Mouse (Mus musculus) intestine, embryonic 14.5 days (tissue): ENCODE results near the gene Zdhhc11. TPM values are rescaled to one million over a fixed set of nuclear protein-coding genes. Genes with fewer than 3 reads are reported as not detected.
"Not testable (repeated sequence)": the region's sequence is repeated elsewhere in the genome, so short reads cannot be mapped to it uniquely, and the experiment has no call there.

ENCODE experiments used
- ATAC-seq: fragments of 200-750 bp; cut with Nextera tagmentation; replicated peaks from 2 replicates; pipeline ENCODE4 v1.8.0; 2017; ENCODE audit warnings: low read depth, moderate number of reproducible peaks, moderate TSS enrichment, moderate library complexity; ENCODE audit not compliant: low FRiP score, low TSS enrichment
- DNase-seq: peaks from one replicate; pipeline ENCODE4 v3.0.0-alpha.2; 2018; ENCODE audit warnings: low spot score
- H3K27ac ChIP-seq: fragments of 300-500 bp; sonication (generic); 2 replicates; pipeline ENCODE4 v1.5.1; 2014; ENCODE audit warnings: low read depth, mild to moderate bottlenecking, control low read depth
- H3K27me3 ChIP-seq: fragments of 300-500 bp; sonication (generic); replicated peaks from 2 replicates; pipeline ENCODE4 v1.6.1; 2014; ENCODE audit warnings: low read length, control low read depth; ENCODE audit not compliant: control insufficient read depth, insufficient read depth
- H3K36me3 ChIP-seq: fragments of 300-500 bp; sonication (generic); 2 replicates; pipeline ENCODE4 v1.6.1; 2014; ENCODE audit warnings: low read length, control low read depth; ENCODE audit not compliant: control insufficient read depth, insufficient read depth
- H3K4me1 ChIP-seq: fragments of 300-500 bp; sonication (generic); replicated peaks from 2 replicates; pipeline ENCODE4 v1.6.1; 2014; ENCODE audit warnings: low read length, control low read depth, mixed read lengths; ENCODE audit not compliant: control insufficient read depth, insufficient read depth
- H3K4me2 ChIP-seq: fragments of 300-500 bp; sonication (generic); 2 replicates; pipeline ENCODE4 v1.6.1; 2014; ENCODE audit warnings: low read length
- H3K4me3 ChIP-seq: fragments of 300-500 bp; sonication (generic); 2 replicates; pipeline ENCODE4 v1.5.1; 2014; ENCODE audit warnings: low read depth, low read length, control low read depth, mixed read lengths
- H3K9ac ChIP-seq: fragments of 300-500 bp; sonication (generic); 2 replicates; pipeline ENCODE4 v1.6.1; 2014; ENCODE audit warnings: mild to moderate bottlenecking, low read length
- H3K9me3 ChIP-seq: fragments of 300-500 bp; sonication (generic); 2 replicates; pipeline ENCODE4 v1.6.1; 2016; ENCODE audit warnings: low read length, control low read depth; ENCODE audit not compliant: control insufficient read depth
- WGBS: fragments of 180-500 bp; shearing (Covaris S2); extraction: QIAGEN DNeasy Blood & Tissue Kit; methylation state at CpG from one replicate; pipeline ENCODE4 v1.1.7; 2014; 5-methylcytosine and 5-hydroxymethylcytosine counted together
- polyA plus RNA-seq: library from polyadenylated mRNA; unstranded; fragments of >200 nt; fragmentation: Nextera tagmentation; extraction: Ambion mirVana; gene quantifications from 2 replicates; pipeline ENCODE4 v1.2.1, GENCODE M21; 2014

Zdhhc11 gene
- polyA plus RNA-seq, 1 experiment from 2014 or later = not detected

DNA sequence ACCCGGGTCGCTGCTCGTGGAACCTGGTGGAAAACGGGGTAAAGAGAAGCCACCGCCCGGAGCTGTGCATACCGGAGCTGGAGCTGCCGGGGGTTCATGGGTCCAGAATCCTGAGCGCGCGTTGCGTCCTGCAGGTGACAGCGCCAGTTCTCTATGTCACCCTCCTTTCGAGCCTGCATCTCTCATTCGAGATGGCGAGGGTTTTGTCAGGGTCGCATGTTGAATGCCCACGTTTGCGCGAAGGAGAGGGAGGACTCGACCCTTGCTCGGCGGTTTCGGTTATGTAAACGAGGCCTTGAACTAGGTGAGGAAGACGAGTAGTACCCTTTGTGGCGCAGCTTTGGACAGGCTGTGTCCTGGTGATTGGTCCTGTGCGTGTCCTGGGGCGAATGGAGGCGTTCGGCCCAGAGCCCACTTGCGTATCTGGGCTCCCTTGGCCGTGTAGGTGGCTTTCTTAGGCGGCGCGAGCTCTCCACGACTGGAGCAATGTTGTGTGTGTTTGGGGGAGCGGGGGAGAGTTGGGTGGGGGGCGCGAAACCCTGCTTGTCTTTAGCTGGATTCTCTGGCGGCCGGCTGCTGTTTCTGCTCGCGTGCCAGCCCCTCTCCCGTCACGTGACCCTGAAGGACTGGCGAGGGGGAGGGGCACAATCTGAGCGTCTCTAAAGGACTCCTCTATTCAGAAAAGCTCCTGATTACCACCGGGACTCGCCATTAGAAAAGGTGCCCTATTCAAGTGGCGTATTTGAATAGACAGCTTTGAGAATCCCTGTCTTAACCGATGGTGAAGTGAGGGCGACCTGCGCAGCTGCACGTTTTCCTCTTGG is 46.4 kb downstream of the Zdhhc11 start:
- 0 out of 2 replicates have a peak, but pooled peaks cover 5% of the 10 kb centered on the region for H3K4me1 ChIP-seq
- no peaks in the 10 kb centered on the region for H3K9me3 ChIP-seq
- H3K9ac ChIP-seq = peak overlapping the region; percentile 37; the same call in 1 of the 2 replicates
- peak overlapping the region; percentile 82 for H3K4me2 ChIP-seq
- H3K27me3 ChIP-seq = peaks cover 29% of the 10 kb centered on the region
- ATAC-seq = peak; percentile 18; the same call in 1 of the 2 replicates
- H3K36me3 ChIP-seq = no peaks in the 10 kb centered on the region
- H3K27ac ChIP-seq = no peak overlapping the region
- WGBS = 1% methylated on average over 55 of the region's 55 CpGs
- peak; percentile 68 for DNase-seq
- H3K4me3 ChIP-seq = peak overlapping the region; percentile 48

DNA sequence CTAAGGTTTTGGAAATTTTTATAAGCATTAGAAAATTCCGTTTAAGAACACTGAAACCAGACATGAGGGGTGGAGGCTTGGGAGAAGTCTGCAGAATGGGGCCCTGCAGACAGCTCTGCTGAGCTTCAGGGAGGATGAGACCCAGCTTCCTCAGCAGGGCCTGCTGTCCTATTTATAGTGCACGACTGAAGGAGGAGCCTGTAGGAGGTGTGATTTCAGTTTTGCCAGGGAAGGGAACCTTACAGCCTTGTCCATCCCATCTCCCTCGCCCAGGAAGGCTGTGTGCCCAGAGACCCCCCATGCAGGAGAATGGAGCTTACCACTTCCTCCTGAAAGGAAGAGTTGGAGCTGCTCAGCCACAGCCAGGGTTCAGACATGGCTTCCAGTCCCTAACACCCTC is 47.0 kb downstream of the Zdhhc11 start:
- ATAC-seq = no peak

DNA sequence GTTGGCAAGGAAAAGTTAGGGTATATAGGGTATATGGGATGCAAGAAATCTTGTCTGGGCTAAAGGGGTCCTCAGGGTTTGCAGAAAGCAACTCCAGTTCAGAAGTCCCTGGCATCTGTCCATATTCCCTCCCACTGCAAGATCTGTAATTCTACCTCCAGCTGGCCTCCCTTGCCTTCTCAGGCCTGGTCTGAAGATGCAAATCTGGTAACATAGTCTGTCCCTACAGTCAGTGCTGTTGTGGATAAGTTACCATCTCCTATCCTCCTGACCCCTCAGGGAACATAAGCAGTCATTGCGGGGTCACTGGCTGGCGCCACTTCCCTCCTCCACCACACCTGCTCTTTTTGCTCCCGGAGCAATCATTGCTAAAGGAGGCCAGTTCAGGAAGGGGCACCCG is 52.3 kb downstream of the Zdhhc11 start:
- Histone ChIP-seq H3K36me3 (no peaks in the 10 kb centered on the region), H3K27ac (no peak overlapping the region), H3K9me3 (no peaks in the 10 kb centered on the region), H3K9ac (no peak overlapping the region), H3K4me1 (no peaks in the 10 kb centered on the region), H3K4me2 (no peak overlapping the region), H3K27me3 (peaks cover 9% of the 10 kb centered on the region), H3K4me3 (no peak overlapping the region)
- no peak for ATAC-seq
- WGBS = 81% methylated on average over 4 of the region's 4 CpGs
- DNase-seq = no peak

More for the DNA sequence above, 47.0 kb downstream of the Zdhhc11 start:
- no peak for DNase-seq
- no peak overlapping the region for H3K27ac ChIP-seq
- 12% methylated on average over 3 of the region's 3 CpGs for WGBS
- no peaks in the 10 kb centered on the region for H3K9me3 ChIP-seq
- no peak overlapping the region for H3K9ac ChIP-seq
- no peaks in the 10 kb centered on the region for H3K36me3 ChIP-seq
- H3K4me3 ChIP-seq = peak overlapping the region; percentile 48
- H3K27me3 ChIP-seq = peaks cover 25% of the 10 kb centered on the region
- H3K4me2 ChIP-seq = peak overlapping the region; percentile 82
- H3K4me1 ChIP-seq = 0 out of 2 replicates have a peak, but pooled peaks cover 5% of the 10 kb centered on the region

DNA sequence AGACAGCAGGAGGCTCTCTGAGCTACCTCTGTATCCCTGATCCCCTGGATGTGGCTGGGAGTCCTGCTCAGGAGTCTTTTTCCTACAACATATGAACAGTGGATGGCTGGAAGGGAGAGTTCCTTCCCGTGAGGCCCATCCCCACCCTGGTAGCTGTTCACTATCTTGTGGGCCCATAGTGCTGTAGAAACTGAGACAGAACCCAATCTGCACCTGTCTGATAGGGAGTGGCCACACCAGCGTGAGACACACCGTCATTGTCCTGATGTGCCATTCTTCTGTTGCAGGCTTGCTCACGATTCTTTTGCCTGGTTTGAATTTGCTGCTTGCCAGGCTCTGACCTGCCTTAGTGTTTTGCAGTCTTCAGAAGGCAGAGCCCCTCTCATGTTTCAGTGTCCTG is 53.8 kb downstream of the Zdhhc11 start:
- Histone ChIP-seq H3K9ac (no peak overlapping the region), H3K36me3 (no peaks in the 10 kb centered on the region), H3K4me1 (no peaks in the 10 kb centered on the region), H3K4me2 (no peak overlapping the region), H3K27me3 (0 out of 2 replicates have a peak, but pooled peaks cover 5% of the 10 kb centered on the region), H3K9me3 (no peaks in the 10 kb centered on the region), H3K4me3 (no peak overlapping the region), H3K27ac (no peak overlapping the region)
- 75% methylated on average over 4 of the region's 4 CpGs for WGBS
- no peak for ATAC-seq
- no peak for DNase-seq

DNA sequence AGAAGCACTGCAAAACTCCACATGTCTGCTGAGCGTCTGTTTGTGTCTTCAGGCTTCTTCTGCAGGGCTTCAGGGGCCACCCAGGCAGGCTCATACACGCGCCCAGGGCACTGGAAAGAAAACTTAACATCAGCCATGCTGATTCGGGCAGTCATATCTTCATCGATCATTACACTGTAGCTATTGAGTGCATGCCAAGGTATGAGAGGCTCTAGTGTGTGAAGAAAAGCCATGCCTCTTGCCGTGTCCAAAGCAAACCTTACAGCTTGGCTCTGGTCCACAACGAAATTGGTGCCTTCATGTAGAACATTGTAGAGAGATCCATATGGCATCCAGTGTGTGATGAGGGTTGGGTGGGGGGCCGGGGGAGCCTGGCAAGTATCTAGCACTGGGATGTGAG is 55.4 kb downstream of the Zdhhc11 start:
- not testable (repeated sequence) for ATAC-seq
- WGBS = 82% methylated on average over 8 of the region's 8 CpGs

DNA sequence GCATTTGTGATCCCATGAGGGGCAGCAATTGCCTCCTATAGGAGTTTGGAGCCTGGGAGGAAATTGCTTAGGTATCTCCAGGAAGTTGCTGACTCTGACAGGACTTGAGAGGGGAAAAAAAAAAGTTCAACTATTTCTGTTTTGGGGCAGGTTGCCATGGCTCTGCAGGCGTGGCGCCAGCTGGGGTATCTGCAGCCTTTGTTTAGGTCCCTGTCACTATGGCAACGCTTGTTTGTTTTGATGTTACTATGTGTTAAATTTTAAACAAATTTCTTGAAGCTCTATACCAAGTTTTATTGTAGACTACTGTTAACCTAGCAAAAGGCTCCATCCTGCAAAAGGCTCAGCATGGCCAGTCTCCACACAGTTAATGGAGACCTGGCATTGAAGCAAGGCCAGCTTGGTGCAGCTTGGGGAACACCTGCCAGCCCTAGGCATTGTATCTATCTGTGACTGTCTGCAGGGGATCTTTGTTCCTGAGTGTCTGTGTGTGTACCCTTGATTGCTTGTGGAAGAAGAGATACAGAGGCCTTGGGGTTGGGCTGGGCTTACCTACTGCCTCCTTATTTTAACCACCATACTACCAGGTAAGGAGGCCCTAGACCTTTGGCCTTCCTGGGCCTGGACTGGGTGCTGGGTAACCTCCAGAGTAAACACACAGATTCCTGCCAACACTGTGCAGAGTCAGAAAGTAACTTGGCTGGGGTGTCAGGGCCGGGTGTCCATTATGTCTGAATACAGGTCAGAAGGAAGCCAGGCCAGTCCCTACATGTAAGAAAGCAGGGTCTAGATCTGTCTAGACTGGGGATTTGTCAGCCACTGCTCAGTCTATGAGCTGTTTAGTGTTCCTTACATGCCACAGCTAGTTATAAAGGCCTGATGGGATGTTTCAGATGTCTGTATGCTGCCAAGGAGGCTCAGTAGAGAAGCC is 61.8 kb downstream of the Zdhhc11 start:
- H3K27me3 ChIP-seq = no peaks in the 10 kb centered on the region
- WGBS = 63% methylated on average over 4 of the region's 4 CpGs
- H3K4me1 ChIP-seq = no peaks in the 10 kb centered on the region
- H3K9ac ChIP-seq = no peak overlapping the region
- H3K9me3 ChIP-seq = no peaks in the 10 kb centered on the region
- no peak overlapping the region for H3K4me2 ChIP-seq
- no peak overlapping the region for H3K27ac ChIP-seq
- DNase-seq (no peak), ATAC-seq (no peak)
- H3K36me3 ChIP-seq = no peaks in the 10 kb centered on the region
- H3K4me3 ChIP-seq = no peak overlapping the region

More for the DNA sequence above, 55.4 kb downstream of the Zdhhc11 start:
- not testable (repeated sequence) for H3K9ac ChIP-seq, H3K9me3 ChIP-seq, H3K4me3 ChIP-seq, H3K27me3 ChIP-seq, DNase-seq, H3K36me3 ChIP-seq, H3K27ac ChIP-seq, H3K4me1 ChIP-seq, H3K4me2 ChIP-seq

DNA sequence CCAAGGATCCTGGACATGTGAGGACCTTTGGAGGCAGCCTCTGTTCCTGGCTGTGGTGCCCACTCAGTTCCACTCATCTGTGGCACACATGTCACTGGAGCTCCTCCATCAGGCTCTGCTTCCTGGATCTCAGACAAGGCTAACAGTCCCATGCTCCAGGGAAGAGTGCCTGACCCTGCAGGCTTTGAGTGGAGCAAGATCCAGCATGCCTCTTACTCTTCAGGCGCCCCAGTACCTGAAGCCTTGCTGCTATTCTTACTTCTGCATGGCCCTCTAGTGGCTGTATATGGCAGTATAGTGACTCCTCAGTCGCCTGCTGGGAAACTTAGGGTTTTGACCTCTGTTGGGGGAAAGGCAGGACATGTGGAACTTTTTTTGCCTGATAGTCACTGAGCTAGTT is 62.6 kb downstream of the Zdhhc11 start:
- 17% methylated on average over 2 of the region's 2 CpGs for WGBS
- Histone ChIP-seq H3K9ac (no peak overlapping the region), H3K27ac (no peak overlapping the region), H3K27me3 (no peaks in the 10 kb centered on the region), H3K4me1 (no peaks in the 10 kb centered on the region), H3K4me2 (no peak overlapping the region), H3K9me3 (no peaks in the 10 kb centered on the region), H3K36me3 (no peaks in the 10 kb centered on the region), H3K4me3 (no peak overlapping the region)
- no peak for DNase-seq
- peak; percentile 54; the same call in 1 of the 2 replicates for ATAC-seq

DNA sequence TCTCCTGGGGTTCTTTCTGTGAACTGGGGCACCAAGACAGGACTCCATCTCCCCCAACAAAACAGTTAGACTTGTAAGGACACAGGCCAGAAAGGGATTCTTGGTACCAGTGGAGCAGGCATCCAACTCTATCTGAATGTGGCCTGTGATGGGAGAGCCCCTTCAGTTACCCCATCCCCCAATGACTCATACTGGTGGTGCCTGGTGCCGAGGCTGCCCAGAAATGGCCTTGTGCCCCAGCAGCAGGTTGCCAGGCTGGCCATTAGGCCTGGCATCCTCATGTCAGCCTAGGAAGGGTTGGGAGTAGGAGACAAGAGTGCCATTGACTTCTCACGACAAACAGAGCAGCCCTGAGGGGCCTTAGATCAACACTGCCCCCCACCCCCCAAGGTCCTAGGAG is 64.5 kb downstream of the Zdhhc11 start:
- 62% methylated on average over 2 of the region's 2 CpGs for WGBS
- H3K9me3 ChIP-seq = no peaks in the 10 kb centered on the region
- no peak overlapping the region for H3K9ac ChIP-seq
- ATAC-seq (no peak), DNase-seq (no peak)
- no peaks in the 10 kb centered on the region for H3K27me3 ChIP-seq
- no peaks in the 10 kb centered on the region for H3K4me1 ChIP-seq
- H3K4me3 ChIP-seq = no peak overlapping the region
- H3K36me3 ChIP-seq = no peaks in the 10 kb centered on the region
- no peak overlapping the region for H3K27ac ChIP-seq
- H3K4me2 ChIP-seq = no peak overlapping the region
